Mouse (Mus musculus): ENCODE measurements around the gene Rps6kc1. TPM values are rescaled to one million over a fixed set of nuclear protein-coding genes. Genes with fewer than 3 reads are reported as not detected.

Rps6kc1 gene
- polyA plus RNA-seq (2014; fragmentation: Nextera tagmentation; extraction: Ambion mirVana) = 6.7 and 13.6 TPM in 2 replicates

DNA sequence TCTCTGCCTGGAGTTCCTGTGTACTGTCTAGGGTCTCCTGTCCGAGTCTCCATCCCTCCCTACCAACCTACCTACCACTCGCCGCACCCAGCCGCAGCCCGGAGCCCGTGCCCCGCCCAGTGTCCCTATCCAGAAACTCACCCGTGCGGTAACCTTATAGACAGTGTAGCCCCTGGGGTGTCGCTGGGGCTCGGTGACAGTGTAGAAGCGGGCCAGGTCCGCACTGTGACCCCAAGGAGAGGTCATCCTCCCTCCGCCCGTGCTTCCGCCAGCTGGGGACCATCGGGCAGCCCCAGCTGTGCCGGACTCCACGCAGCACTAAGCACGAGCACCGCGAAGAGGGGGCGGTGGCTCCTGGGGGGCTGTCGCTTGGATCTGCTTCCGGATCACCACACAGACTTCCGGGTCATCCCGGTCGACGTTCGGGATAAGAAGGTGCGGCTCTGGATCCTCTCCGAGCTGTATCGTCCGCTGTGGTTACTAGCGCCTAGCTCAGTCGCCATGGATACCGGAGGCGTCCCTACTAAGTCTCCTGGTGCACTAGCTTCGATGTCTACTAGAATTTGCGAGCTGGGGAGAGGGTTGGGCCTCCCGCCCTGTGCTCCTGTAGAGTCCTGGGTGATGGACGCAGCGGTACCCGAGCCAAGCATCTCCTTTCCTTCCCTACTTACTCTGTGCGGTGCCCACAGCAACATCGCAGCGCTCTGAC, at the start of gene Rps6kc1:
Rps6kc1 (minus strand) TSS at position 356 of the 709 bp plus-strand sequence.
- Histone ChIP-seq H3K27ac (ENCODE audit: low read depth, low read length) (no peak within 1 kb of the TSS), H3K4me1 (ENCODE audit: control insufficient read depth, insufficient read depth, low read length) (0 out of 2 replicates have a peak, but pooled peaks cover 4% of the 10 kb centered on the region), H3K9ac (ENCODE audit: low read depth, low read length) (peak within 1 kb of the TSS; percentile 69), H3K27me3 (ENCODE audit: control insufficient read depth, insufficient read depth, low read length) (no peaks in the 10 kb centered on the region), H3K36me3 (ENCODE audit: control insufficient read depth, insufficient read depth, low read length) (no peaks in the 10 kb centered on the region), H3K4me2 (replicated peaks; ENCODE audit: low read depth, low read length) (peak within 1 kb of the TSS; percentile 79), H3K9me3 (ENCODE audit: control insufficient read depth, low read length) (no peaks in the 10 kb centered on the region), H3K4me3 (ENCODE audit: low read length) (peak within 1 kb of the TSS; percentile 68)
- peak; percentile 95 for ATAC-seq (ENCODE audit: low FRiP score, low TSS enrichment)
- WGBS = under 1% methylated on average over 47 of the region's 47 CpGs

DNA sequence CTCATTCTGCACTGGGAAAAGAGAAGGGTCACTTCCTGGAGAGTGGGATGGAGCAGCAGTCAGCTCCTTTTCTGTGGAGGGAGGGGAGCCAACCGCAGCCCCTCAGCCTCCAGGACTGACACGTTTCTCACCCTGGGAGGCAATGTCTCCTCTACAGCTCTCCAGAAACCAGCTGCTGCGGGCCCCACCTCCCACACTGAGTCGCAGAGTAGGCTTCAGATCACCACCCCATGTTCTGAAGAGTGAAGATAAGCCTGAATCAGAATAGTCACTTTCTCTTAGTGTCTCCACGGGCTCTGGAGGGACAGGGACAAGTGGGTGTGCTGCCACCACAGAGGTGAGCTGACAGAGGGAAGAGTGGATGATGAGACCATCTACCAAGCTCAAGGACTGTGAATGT, 47.3 kb upstream of the Rps6kc1 start:
- no peak overlapping the region for H3K4me2 ChIP-seq (replicated peaks; ENCODE audit: low read depth, low read length)
- H3K27me3 ChIP-seq (ENCODE audit: control insufficient read depth, insufficient read depth, low read length) = no peaks in the 10 kb centered on the region
- H3K27ac ChIP-seq (ENCODE audit: low read depth, low read length) = no peak overlapping the region
- H3K4me1 ChIP-seq (ENCODE audit: control insufficient read depth, insufficient read depth, low read length) = no peaks in the 10 kb centered on the region
- H3K36me3 ChIP-seq (ENCODE audit: control insufficient read depth, insufficient read depth, low read length) = peaks cover 56% of the 10 kb centered on the region
- WGBS = 75% methylated on average over 5 of the region's 5 CpGs
- no peak for ATAC-seq (ENCODE audit: low FRiP score, low TSS enrichment)
- no peak overlapping the region for H3K9ac ChIP-seq (ENCODE audit: low read depth, low read length)
- H3K4me3 ChIP-seq (ENCODE audit: low read length) = no peak overlapping the region
- H3K9me3 ChIP-seq (ENCODE audit: control insufficient read depth, low read length) = no peaks in the 10 kb centered on the region

DNA sequence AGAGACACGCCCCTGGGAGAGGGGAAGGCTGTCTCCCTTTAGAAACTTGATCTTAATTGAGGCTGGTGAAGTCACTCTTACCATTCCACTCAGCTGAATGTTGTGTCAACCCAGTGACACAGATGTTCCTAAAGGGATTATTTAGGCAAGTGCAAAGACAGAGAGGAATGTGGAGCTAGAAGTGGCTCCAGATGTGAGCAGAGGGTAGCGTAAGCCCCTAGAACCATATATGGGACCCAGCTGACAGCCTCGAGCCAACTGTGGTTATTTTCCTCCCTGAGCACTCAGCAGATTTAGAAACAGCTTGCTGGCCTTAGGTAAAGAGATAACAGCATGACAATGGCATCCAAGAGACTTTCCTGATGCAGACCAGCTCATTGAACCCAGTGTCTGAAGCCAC, 41.4 kb upstream of the Rps6kc1 start:
- no peak for ATAC-seq (ENCODE audit: low FRiP score, low TSS enrichment)
- no peak overlapping the region for H3K4me3 ChIP-seq (ENCODE audit: low read length)
- no peaks in the 10 kb centered on the region for H3K27me3 ChIP-seq (ENCODE audit: control insufficient read depth, insufficient read depth, low read length)
- peaks cover 62% of the 10 kb centered on the region for H3K36me3 ChIP-seq (ENCODE audit: control insufficient read depth, insufficient read depth, low read length)
- no peaks in the 10 kb centered on the region for H3K4me1 ChIP-seq (ENCODE audit: control insufficient read depth, insufficient read depth, low read length)
- 77% methylated on average over 3 of the region's 3 CpGs for WGBS
- no peak overlapping the region for H3K9ac ChIP-seq (ENCODE audit: low read depth, low read length)
- no peak overlapping the region for H3K27ac ChIP-seq (ENCODE audit: low read depth, low read length)
- H3K4me2 ChIP-seq (replicated peaks; ENCODE audit: low read depth, low read length) = no peak overlapping the region
- no peaks in the 10 kb centered on the region for H3K9me3 ChIP-seq (ENCODE audit: control insufficient read depth, low read length)

DNA sequence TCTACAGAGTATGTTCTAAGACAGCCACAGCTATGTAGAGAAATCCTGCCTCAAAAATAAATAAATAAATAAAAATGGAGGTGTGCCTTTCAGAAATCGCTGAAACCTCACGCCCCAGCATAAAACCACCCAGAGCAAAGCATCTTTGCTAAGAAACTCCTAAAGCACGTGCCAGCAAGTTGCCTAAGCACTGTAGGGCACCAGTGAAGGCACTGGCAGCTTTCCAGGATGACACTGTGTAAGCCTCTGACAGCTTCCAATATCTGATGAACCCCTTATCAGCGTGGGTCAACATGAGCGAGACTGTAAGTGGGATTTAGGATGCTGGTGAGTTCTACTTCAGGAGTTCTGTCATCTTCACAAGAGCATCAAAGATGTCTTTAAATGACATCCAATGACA, 39.4 kb upstream of the Rps6kc1 start:
- ATAC-seq (ENCODE audit: low FRiP score, low TSS enrichment) = no peak

DNA sequence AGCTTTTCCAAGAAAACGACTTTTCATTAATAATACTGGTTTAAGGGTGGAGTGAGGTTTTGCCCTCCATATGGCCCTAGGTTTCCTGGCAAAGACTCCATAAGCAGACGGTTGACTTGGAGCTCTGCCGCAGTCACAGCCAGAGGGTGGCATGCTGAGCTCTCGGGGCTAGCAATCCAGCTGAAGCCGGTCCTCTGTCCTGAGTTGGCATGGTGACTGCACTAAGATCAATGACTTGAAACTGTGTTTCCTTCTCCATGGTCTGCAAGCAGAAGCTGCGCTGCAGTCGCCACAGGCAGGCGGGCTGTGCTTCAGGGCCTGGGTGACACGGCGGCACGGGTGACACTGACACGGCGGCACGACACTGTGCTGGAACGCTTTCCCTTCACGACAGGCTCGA, 37.3 kb upstream of the Rps6kc1 start:
- Histone ChIP-seq H3K9me3 (ENCODE audit: control insufficient read depth, low read length) (no peaks in the 10 kb centered on the region), H3K36me3 (ENCODE audit: control insufficient read depth, insufficient read depth, low read length) (peaks cover 67% of the 10 kb centered on the region), H3K4me2 (replicated peaks; ENCODE audit: low read depth, low read length) (no peak overlapping the region), H3K27ac (ENCODE audit: low read depth, low read length) (no peak overlapping the region), H3K4me3 (ENCODE audit: low read length) (no peak overlapping the region), H3K27me3 (ENCODE audit: control insufficient read depth, insufficient read depth, low read length) (no peaks in the 10 kb centered on the region), H3K4me1 (ENCODE audit: control insufficient read depth, insufficient read depth, low read length) (no peaks in the 10 kb centered on the region), H3K9ac (ENCODE audit: low read depth, low read length) (no peak overlapping the region)
- WGBS = 84% methylated on average over 17 of the region's 17 CpGs
- ATAC-seq (ENCODE audit: low FRiP score, low TSS enrichment) = 0 out of 2 replicates have a peak, but pooled peaks have one; percentile 22

More for the DNA sequence above, 39.4 kb upstream of the Rps6kc1 start:
- H3K9me3 ChIP-seq (ENCODE audit: control insufficient read depth, low read length) = no peaks in the 10 kb centered on the region
- WGBS = 89% methylated on average over 5 of the region's 5 CpGs
- H3K27me3 ChIP-seq (ENCODE audit: control insufficient read depth, insufficient read depth, low read length) = no peaks in the 10 kb centered on the region
- H3K4me3 ChIP-seq (ENCODE audit: low read length) = no peak overlapping the region
- H3K9ac ChIP-seq (ENCODE audit: low read depth, low read length) = no peak overlapping the region
- H3K4me2 ChIP-seq (replicated peaks; ENCODE audit: low read depth, low read length) = no peak overlapping the region
- no peak overlapping the region for H3K27ac ChIP-seq (ENCODE audit: low read depth, low read length)
- H3K36me3 ChIP-seq (ENCODE audit: control insufficient read depth, insufficient read depth, low read length) = peaks cover 59% of the 10 kb centered on the region
- H3K4me1 ChIP-seq (ENCODE audit: control insufficient read depth, insufficient read depth, low read length) = no peaks in the 10 kb centered on the region

DNA sequence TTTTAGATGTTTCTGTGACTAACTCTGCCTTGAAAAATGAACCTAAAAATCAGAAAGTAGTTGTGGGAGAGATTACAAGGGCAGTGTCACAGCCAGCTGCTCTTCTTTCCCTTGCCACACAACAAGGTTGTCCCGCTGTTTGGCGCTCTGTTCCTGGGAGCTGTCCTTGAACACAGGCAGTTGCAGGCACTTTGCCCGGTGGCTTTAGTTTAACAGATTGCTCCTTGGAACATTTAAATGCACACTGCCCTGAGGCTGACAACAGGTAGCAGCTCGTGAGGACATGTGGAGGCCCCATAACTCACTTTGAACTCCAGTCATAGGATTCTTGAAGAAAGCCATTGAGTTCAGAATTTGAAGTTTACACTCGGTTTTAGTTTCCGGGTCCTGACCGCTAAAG, 36.9 kb upstream of the Rps6kc1 start:
- ATAC-seq (ENCODE audit: low FRiP score, low TSS enrichment) = no peak
- no peaks in the 10 kb centered on the region for H3K27me3 ChIP-seq (ENCODE audit: control insufficient read depth, insufficient read depth, low read length)
- H3K4me2 ChIP-seq (replicated peaks; ENCODE audit: low read depth, low read length) = no peak overlapping the region
- no peak overlapping the region for H3K9ac ChIP-seq (ENCODE audit: low read depth, low read length)
- 70% methylated on average over 7 of the region's 7 CpGs for WGBS
- H3K4me1 ChIP-seq (ENCODE audit: control insufficient read depth, insufficient read depth, low read length) = no peaks in the 10 kb centered on the region
- H3K27ac ChIP-seq (ENCODE audit: low read depth, low read length) = no peak overlapping the region
- no peaks in the 10 kb centered on the region for H3K9me3 ChIP-seq (ENCODE audit: control insufficient read depth, low read length)
- no peak overlapping the region for H3K4me3 ChIP-seq (ENCODE audit: low read length)
- peaks cover 69% of the 10 kb centered on the region for H3K36me3 ChIP-seq (ENCODE audit: control insufficient read depth, insufficient read depth, low read length)

DNA sequence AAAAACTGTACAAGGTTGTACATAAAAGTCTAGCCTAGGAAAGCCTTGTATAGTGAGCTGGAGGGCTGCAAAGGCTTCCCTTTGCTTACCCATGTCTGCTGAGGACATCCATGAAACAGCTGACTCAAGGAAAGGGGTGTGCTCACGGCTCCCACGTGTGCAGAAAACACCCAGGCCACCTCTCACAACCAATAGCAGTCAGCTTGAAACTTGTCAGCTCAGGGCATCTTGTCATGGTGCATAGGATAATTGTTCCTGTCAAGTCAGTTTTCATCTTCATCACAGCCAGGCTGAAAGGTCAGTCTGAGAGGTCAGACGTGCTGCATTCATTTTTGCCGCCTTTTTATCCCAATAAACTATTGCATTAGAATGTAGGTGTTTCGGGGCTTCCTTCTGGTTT, 36.4 kb upstream of the Rps6kc1 start:
- H3K4me1 ChIP-seq (ENCODE audit: control insufficient read depth, insufficient read depth, low read length) = no peaks in the 10 kb centered on the region
- peaks cover 70% of the 10 kb centered on the region for H3K36me3 ChIP-seq (ENCODE audit: control insufficient read depth, insufficient read depth, low read length)
- no peaks in the 10 kb centered on the region for H3K9me3 ChIP-seq (ENCODE audit: control insufficient read depth, low read length)
- no peak overlapping the region for H3K27ac ChIP-seq (ENCODE audit: low read depth, low read length)
- H3K27me3 ChIP-seq (ENCODE audit: control insufficient read depth, insufficient read depth, low read length) = no peaks in the 10 kb centered on the region
- 61% methylated on average over 5 of the region's 5 CpGs for WGBS
- H3K4me3 ChIP-seq (ENCODE audit: low read length) = no peak overlapping the region
- no peak for ATAC-seq (ENCODE audit: low FRiP score, low TSS enrichment)
- H3K9ac ChIP-seq (ENCODE audit: low read depth, low read length) = no peak overlapping the region
- no peak overlapping the region for H3K4me2 ChIP-seq (replicated peaks; ENCODE audit: low read depth, low read length)

DNA sequence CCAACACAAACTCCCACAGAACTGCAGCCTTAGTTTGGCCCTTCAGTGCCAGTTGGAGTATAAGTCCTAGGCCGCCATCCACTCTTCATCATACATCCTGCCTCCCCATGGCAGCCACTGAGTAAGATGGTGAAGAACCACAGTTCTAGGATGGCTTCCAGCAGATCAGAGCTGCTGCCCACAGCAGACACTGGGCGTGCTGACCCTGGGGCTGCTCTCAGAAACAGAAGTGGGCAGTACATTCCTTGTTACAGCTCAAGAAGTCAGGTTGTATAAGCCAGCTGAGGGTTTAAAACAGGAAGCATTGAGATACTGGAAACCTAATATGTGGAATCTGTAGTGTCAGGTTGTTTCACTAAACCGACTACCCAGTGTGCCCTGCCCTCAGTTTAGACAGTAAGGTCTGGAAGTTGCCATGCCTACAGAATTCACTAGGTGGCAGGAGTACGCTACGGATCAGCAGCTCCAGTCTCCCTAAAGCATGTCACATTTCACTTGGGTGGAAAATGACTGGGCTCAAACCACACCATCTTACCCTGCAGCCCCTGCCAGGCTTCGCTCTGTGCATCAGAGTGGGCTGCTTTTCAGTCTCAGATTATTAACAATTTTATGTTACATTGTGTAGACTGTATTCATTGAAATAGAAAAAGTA, 32.7 kb upstream of the Rps6kc1 start:
- peak; percentile 87 for ATAC-seq (ENCODE audit: low FRiP score, low TSS enrichment)
- H3K36me3 ChIP-seq (ENCODE audit: control insufficient read depth, insufficient read depth, low read length) = peaks cover 84% of the 10 kb centered on the region
- WGBS = 49% methylated on average over 6 of the region's 6 CpGs

DNA sequence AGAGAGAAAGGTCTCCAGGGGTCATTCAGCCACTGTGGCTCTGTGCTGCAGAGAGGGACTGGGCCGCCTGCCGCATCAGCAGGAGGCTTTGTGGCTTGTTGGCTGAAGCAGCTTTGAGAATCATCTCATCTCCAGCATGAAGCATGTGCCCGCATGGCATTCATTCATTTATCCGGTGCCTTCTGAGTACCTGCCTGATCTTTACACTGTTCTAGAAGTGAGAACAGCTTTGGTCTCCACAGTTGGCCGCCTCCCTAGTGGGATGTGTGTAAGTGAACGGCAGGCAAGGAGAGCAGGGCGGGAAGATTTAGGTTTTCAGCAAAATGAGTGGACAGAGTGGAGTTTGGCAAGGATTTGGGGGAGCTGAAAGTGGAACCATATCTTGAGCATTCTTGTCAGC, 28.2 kb upstream of the Rps6kc1 start:
- H3K27ac ChIP-seq (ENCODE audit: low read depth, low read length) = no peak overlapping the region
- no peaks in the 10 kb centered on the region for H3K9me3 ChIP-seq (ENCODE audit: control insufficient read depth, low read length)
- no peaks in the 10 kb centered on the region for H3K27me3 ChIP-seq (ENCODE audit: control insufficient read depth, insufficient read depth, low read length)
- H3K4me1 ChIP-seq (ENCODE audit: control insufficient read depth, insufficient read depth, low read length) = no peaks in the 10 kb centered on the region
- WGBS = 93% methylated on average over 7 of the region's 7 CpGs
- H3K9ac ChIP-seq (ENCODE audit: low read depth, low read length) = no peak overlapping the region
- H3K4me2 ChIP-seq (replicated peaks; ENCODE audit: low read depth, low read length) = no peak overlapping the region
- H3K36me3 ChIP-seq (ENCODE audit: control insufficient read depth, insufficient read depth, low read length) = peaks cover 77% of the 10 kb centered on the region
- no peak for ATAC-seq (ENCODE audit: low FRiP score, low TSS enrichment)
- H3K4me3 ChIP-seq (ENCODE audit: low read length) = no peak overlapping the region

More for the DNA sequence above, 32.7 kb upstream of the Rps6kc1 start:
- Histone ChIP-seq H3K27me3 (ENCODE audit: control insufficient read depth, insufficient read depth, low read length) (no peaks in the 10 kb centered on the region), H3K9ac (ENCODE audit: low read depth, low read length) (no peak overlapping the region), H3K27ac (ENCODE audit: low read depth, low read length) (no peak overlapping the region), H3K4me1 (ENCODE audit: control insufficient read depth, insufficient read depth, low read length) (no peaks in the 10 kb centered on the region), H3K9me3 (ENCODE audit: control insufficient read depth, low read length) (no peaks in the 10 kb centered on the region), H3K4me3 (ENCODE audit: low read length) (no peak overlapping the region), H3K4me2 (replicated peaks; ENCODE audit: low read depth, low read length) (no peak overlapping the region)

Measured in kidney, embryonic 14.5 days (tissue).